Mouse (Mus musculus): ENCODE results near the gene Gm5617.

Gene Gm5617

DNA sequence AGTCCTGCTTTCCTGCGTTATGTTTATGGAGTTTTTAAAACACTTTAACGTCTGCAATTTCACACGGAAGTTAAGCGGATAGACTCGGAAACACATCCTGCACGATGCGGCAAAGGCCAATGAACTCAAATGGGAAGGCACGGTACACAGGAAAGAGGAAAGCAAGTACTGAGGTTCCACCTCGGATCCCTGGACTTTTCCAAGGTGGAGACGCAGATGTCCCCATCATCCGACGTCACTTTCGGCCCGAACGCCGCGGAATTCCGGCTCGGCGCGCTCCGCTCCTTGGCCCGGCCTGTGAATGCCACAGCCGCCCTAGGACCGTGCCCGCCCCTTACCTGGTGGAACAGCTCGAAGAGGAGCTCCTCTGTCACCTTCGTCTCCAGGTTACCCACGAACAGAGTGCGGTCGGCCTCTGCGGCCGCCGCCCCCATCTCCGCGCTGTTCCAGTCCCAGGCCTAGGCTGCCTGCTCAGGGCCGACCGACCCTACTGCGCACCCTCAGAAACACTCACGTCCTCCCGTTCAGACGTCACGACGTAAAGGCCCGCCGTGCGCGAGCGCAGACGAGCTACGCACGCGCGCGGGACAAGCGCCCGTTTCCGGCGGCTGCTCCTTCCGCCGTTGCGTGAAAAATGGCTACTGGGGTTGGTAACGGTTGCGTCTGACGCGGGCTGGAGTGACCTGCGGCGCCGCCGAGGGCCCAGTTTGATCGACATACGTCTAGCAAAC, at the start of gene Gm5617, which contains the start of gene Rbm7:
Gene Gm5617, plus strand, starts transcription at position 626 of the 731 bp plus-strand sequence.
Gene Rbm7, minus strand, starts transcription at position 483 of the 731 bp plus-strand sequence.
- in situ Hi-C loops (cut with MboI), result loop anchor here (5.0 kb wide), 1 partner anchor 62 kb away; no protein-coding TSS in a partner anchor

GRCm38 (mm10) chr9:48447783-48448209, 47.4 kb upstream of the Gm5617 start:
- in situ Hi-C loops (cut with MboI), result no loop called here

DNA sequence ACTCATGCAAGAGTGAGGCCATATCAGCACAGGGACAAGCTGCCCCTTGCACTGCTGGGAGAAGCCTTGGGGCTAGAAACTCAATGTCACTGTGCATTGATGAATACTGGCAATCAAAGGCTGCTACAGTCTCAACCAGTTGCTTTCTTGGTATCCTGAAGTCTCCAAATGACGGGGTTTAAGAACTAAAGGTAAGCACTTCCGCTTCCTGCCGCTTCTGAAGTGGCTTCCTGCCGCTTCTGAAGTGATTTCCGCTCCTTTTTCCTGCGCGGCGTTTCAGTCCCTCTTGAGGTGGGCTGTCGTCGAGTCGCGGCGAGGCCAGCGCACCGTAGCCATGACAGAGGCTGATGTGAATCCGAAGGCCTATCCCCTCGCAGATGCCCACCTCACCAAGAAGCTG, 45.2 kb upstream of the Gm5617 start:
- in situ Hi-C loops (cut with MboI), result no loop called here

DNA sequence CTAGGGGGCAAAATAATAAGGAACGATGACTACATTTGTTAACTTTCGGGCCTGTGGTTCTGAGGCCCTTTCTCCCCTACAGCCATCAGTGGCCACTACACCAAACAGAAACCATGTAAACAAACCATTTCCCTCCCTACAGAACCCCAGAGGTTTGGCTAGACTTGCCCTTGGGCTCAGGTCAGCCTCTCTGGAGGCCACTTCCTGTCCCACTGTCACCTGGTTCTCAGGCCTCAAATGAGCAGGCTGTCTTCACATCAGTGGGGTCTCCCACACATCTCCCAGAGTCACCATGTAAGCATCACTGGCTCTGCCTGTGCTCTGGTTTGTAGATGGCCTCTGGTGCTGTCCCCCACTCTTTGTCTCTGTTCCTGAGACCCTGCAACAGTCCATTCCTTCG, 39.3 kb upstream of the Gm5617 start:
- in situ Hi-C loops (cut with MboI), result no loop called here

GRCm38 (mm10) chr9:48458879-48459278, 36.4 kb upstream of the Gm5617 start:
- in situ Hi-C loops (cut with MboI), result no loop called here

DNA sequence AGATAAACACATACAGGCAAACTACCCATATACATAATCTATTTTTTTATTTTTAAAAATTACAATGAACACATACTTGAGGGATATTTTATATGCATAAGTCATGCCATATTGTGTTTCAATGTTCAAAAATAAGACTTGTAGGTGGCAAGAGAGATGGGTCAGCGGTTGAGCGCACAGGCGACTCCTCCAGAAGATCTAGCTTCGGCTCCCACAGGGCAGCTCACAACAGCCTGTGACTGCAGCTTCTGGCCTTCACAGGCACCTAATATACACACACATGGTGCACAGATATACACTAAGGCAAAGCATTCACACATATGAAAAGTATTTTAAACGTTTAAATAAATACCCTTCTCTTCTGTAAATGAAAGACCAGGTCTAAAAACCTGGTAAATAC, 35.9 kb upstream of the Gm5617 start:
- in situ Hi-C loops (cut with MboI), result no loop called here

GRCm38 (mm10) chr9:48460720-48461119, 34.5 kb upstream of the Gm5617 start:
- in situ Hi-C loops (cut with MboI), result loop anchor here (10.0 kb wide), 1 partner anchor 196 kb away; no protein-coding TSS in a partner anchor

GRCm38 (mm10) chr9:48461545-48461944, 33.7 kb upstream of the Gm5617 start:
- in situ Hi-C loops (cut with MboI), result loop anchor here (10.0 kb wide), 1 partner anchor 197 kb away; no protein-coding TSS in a partner anchor

- in situ Hi-C loops (cut with MboI), result loop anchor here (10.0 kb wide), 1 partner anchor 201 kb away; no protein-coding TSS in a partner anchor
Measured at GRCm38 (mm10) chr9:48465671-48466070, 29.6 kb upstream of the Gm5617 start.

DNA sequence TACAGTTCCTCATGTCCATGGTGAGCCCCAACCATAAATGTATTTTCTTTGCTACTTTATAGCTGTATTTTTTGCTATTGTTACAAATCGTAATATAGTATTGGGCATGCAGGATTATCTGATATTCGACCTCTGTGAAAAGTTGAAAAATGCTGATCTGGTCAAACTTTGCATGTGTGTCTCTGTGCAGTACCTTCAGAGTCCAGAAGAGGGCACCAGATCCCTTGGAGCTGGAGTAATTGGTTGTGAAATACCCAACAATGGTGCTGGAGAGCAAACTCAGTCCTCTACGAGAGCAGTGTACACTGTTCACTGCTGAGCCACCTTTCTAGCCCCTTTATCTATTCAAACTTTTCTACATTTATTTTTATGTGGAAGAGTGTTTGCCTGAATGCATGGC, 28.4 kb upstream of the Gm5617 start:
- in situ Hi-C loops (cut with MboI), result loop anchor here (10.0 kb wide), 1 partner anchor 202 kb away; no protein-coding TSS in a partner anchor

DNA sequence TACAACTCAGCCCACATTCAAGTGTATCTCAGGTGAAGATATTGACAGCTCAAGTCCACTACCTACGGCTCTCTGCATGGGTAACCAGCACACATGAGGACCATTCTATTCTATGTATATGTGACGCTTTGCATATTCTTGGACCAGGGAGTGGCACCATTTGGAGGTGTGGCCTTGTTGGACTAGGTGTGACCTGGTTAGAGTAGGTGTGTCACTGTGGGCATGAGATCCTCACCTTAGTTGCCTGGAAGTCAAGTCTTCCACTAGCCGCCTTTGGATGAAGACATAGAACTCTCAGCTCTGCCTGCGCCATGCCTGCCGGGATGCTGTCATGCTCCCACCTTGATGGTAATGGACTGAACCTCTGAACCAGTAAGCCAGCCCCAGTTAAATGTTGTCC, 27.8 kb upstream of the Gm5617 start:
- in situ Hi-C loops (cut with MboI), result loop anchor here (10.0 kb wide), 1 partner anchor 203 kb away; no protein-coding TSS in a partner anchor

- in situ Hi-C loops (cut with MboI), result no loop called here
Measured at GRCm38 (mm10) chr9:48472441-48473025, 22.7 kb upstream of the Gm5617 start.

DNA sequence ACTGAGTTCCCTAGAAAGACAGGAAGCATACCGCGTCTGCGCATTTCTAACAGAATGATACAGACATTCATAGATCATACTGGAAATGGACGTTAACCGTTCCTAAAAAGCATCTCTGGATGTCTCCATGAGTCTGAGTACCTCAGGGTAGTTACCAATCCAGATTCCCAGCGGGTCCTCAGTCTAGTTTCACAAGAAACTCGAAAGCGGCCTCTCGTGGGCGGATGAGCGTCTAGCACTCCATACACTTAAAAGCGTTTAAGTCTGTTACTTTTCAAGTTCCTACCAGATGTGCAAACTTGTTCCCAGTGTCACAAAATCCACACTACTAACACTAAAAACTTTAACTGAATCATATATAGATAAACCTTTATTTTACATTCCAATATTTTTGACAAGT, 22.1 kb upstream of the Gm5617 start:
- in situ Hi-C loops (cut with MboI), result no loop called here

- in situ Hi-C loops (cut with MboI), result no loop called here
Measured at GRCm38 (mm10) chr9:48474367-48474766, 20.9 kb upstream of the Gm5617 start.

- in situ Hi-C loops (cut with MboI), result no loop called here
Measured at GRCm38 (mm10) chr9:48476236-48477165, 18.7 kb upstream of the Gm5617 start.

DNA sequence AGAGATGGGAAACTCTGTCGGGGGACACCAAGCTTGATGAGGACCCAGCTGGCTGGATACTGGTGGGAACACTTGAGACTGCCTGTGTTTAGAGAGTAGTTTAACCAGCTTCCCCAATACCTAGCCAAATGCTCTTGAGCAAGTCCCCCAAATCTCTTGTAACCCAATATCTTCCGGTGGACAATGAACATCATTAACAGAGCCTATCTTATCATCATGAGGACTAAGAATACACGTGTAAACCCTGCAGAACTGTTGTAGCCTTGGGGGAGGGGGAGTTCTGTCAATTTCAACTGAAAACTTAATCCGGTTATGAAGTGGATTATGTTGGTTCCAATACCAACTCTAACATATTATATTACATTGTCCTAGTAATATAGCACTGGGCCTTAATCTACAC, 16.4 kb upstream of the Gm5617 start:
- in situ Hi-C loops (cut with MboI), result no loop called here

DNA sequence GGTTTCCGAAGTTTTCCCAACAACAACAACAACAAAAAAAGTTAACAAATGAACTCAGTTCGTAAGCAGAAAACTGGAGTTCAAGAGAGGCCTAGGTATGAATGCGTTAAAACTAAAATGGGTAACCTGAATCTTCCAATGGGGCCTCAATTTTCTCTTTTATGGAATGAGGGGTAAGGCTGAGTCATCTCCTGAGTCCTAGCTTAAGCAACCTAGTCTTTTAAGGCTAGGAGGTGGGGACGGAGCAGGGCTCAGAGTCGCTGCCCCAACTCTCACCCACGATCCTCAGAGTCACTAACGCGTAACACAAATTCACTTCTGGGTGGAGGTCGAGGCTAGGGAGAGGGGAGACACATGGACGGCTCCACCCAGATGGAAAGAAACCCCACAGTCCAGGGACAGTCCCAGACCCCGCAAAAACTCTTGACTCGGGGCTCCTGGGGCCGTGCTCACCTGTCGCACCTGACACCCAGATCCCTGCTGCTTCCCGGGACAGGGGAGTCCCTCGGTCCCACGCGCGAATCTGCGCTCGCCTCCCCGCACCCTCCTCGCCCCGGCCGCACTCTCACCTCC, 15.3 kb upstream of the Gm5617 start:
- in situ Hi-C loops (cut with MboI), result no loop called here

- in situ Hi-C loops (cut with MboI), result no loop called here
Measured at GRCm38 (mm10) chr9:48480411-48481213, 14.6 kb upstream of the Gm5617 start, which contains the start of gene Rexo2. Rexo2 (minus strand) TSS chr9:48480623.

GRCm38 (mm10) chr9:48481214-48482134, 13.8 kb upstream of the Gm5617 start:
- in situ Hi-C loops (cut with MboI), result no loop called here
